Mouse (Mus musculus): ENCODE results near the gene Stra6. TPM values are rescaled to one million over a fixed set of nuclear protein-coding genes. Genes with fewer than 3 reads are reported as not detected.

The Stra6 gene
- total RNA-seq, 2 experiments from 2014 or later: 7.7 to 10.4 TPM

GRCm38 (mm10) chr9:58153095-58153494, 89.5 kb downstream of the Stra6 start:
- intact Hi-C loops (cut with DNase I): no loop called here

GRCm38 (mm10) chr9:58155366-58155765, 91.8 kb downstream of the Stra6 start:
- peak in 1 of 2 experiments; percentile 46 for DNase-seq (ENCODE audit: low spot score in 2 of 2)
- intact Hi-C loops (cut with DNase I): no loop called here

More at GRCm38 (mm10) chr9:58153095-58153494, 89.5 kb downstream of the Stra6 start:
- no peak for DNase-seq (ENCODE audit: low spot score in 2 of 2)

GRCm38 (mm10) chr9:58156819-58157560, 93.4 kb downstream of the Stra6 start:
- no peak for DNase-seq (ENCODE audit: low spot score in 2 of 2)
- intact Hi-C loops (cut with DNase I): no loop called here

GRCm38 (mm10) chr9:58157838-58158237, 94.2 kb downstream of the Stra6 start:
- no peak for DNase-seq (ENCODE audit: low spot score in 2 of 2)
- intact Hi-C loops (cut with DNase I): no loop called here

DNA sequence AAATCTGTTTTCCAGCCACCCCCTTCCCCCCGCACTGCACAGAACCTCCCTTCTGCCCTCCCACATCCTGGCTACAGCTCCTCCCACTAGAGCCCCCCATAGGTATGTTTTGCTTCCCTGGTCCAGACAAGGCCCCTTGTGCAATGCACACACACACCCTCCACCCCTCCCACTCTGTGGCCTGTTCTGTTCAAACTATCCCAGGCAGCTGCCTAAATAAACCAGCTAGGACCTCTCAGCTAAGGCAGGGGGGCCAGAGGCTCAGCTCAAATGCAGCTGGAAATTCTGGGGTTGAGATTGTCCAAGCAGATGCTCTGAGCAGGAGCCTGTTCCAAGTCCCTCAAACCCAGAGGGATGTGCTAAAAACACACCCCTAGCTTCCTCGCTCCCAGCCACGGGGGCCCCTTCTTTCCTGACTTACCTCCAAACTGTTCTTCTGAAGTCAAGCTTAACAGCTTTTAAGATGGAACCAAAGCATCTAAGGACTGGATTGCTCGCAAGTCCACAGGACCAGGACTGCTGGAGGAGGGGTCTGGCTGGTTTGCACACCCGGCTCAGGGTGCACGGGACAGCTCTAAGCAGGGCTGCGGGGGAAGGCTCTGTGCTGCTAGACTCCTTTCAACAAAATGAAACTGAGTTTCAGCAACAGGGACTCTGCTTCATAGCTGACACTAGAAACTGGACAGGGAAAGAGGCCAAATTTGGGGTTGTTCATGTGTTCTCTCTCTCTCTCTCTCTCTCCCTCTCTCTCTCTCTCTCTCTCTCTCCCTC, 95.1 kb downstream of the Stra6 start:
- intact Hi-C loops (cut with DNase I): no loop called here

DNA sequence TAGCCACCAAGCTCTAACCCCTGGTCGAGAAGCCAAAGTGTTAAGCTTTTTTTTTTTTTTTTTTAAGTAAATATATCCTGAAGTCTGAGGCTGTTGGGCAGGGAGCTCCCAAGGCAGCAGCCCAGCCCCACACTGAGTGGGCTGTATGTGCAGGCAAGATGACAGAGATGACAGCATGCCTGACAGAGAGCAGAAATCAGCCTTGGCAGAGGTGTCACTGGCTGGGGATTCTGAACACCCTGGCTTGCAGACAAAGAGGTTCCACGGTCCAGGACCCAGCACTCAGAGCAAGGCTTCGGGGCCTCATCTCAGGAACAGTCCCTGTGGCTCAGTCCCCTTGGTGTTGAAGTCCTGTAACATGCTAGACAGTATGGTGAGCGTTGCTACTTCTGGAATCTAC, 96.3 kb downstream of the Stra6 start:
- intact Hi-C loops (cut with DNase I): no loop called here
- peak; percentile 34 to 60 for DNase-seq (ENCODE audit: low spot score in 2 of 2)

More for the DNA sequence above, 95.1 kb downstream of the Stra6 start:
- peak in 1 of 2 experiments; percentile 29 for DNase-seq (ENCODE audit: low spot score in 2 of 2)

- no peak for DNase-seq (ENCODE audit: low spot score in 2 of 2)
- intact Hi-C loops (cut with DNase I): no loop called here
Measured at GRCm38 (mm10) chr9:58160315-58160714, 96.7 kb downstream of the Stra6 start.

- DNase-seq (ENCODE audit: low spot score in 2 of 2): no peak
- intact Hi-C loops (cut with DNase I): no loop called here
Measured at GRCm38 (mm10) chr9:58162173-58162572, 98.6 kb downstream of the Stra6 start.

DNA sequence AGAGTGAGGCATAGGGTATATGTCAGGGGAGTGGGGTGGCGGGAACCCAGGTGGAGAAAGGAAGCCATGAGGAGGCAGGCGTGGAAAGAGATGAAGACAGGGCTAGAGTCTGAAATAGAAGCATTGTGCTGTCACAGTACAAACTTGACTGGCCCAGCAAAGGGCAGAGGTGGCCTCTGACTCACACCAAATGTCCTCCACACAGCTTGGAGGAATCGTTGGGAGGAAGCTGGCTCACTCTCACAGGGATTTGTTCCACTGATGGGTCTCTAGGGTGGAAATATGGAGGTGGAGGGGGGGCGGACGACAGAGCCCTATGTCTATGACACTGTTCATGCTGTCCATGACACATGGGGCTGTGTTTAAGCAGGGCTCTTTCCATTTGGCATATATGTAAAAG, 99.6 kb downstream of the Stra6 start:
- DNase-seq (ENCODE audit: low spot score in 2 of 2): no peak
- intact Hi-C loops (cut with DNase I): no loop called here

DNA sequence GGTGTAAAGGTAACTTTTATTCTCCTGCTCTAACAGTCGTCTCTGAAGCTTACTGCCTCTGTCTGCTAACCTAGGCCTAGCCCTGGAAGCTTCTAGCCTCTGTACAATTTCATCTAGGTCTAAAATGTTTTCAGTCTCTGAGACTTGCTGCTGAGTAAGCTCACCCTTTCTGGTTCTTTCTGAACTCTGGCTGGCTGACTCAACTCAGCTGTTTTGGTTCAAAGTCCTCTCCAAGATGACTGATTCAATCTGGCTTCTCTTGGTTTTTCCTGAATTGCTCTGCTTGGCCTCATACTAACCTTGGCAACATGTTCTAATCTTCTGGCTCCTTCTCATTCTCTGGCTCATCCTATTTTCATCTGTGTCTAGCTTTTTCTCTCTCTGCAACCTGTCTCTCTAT, 102.2 kb downstream of the Stra6 start:
- intact Hi-C loops (cut with DNase I): no loop called here
- no peak for DNase-seq (ENCODE audit: low spot score in 2 of 2)

DNA sequence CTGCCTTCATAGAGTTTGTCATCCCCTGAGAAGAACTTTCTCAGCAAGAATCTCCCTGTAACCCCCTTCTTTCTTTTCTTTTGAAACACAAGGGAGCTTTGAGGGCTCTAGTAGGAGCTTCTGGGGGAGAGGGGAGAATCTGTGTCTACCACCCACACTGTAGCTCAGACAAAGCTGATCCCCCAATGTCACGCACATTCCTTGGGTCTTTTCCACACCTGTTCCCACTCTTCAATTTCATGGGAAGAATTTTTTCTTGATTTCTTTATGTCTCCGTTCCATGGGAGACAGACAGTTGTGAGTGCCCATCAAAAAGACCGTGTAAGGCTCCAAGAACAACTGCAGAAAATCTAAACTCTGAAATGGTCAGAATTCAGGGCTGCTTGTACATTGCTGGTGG, 105.3 kb downstream of the Stra6 start:
- no peak for DNase-seq (ENCODE audit: low spot score in 2 of 2)
- intact Hi-C loops (cut with DNase I): no loop called here

DNA sequence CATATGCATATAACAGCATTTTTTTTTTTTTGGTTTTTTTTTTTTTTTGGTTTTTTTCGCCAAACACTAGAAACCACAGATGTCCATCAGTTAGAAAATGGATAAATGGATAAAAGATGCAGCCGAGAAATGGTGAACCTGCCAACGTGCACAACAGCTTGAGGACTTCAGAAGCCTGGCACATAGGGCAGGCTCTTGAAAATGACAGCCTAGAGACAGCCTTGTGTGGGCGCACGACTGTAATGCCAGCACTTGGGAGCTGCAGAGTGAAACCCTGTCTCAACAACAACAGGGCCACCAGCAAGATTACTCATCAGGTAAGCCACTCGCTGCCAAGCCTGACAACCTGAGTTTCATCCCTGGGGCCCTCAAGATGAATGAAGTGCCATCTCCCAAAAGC, 105.8 kb downstream of the Stra6 start:
- peak in 1 of 2 experiments; percentile 38 for DNase-seq (ENCODE audit: low spot score in 2 of 2)
- intact Hi-C loops (cut with DNase I): no loop called here

DNA sequence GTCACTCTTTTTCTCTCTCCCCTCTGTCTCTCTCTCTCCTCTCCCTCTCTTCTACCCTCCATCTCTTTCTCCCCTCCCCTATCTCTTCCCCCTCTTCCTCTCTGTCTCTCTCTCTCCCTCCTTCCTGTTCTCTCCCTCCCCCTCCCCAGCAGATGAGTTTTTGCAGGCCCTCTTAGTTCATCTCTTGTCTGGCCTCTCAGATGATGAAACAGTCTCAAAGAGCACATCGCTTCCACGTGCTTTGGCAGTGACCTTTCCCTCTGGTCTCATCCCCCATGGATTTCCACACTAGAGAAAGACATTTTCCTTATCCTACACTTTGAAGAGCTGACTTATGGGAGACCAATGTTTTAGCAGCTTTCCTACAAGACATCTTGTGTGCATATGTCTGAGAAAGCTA, 109.3 kb downstream of the Stra6 start:
- intact Hi-C loops (cut with DNase I): no loop called here
- no peak for DNase-seq (ENCODE audit: low spot score in 2 of 2)

DNA sequence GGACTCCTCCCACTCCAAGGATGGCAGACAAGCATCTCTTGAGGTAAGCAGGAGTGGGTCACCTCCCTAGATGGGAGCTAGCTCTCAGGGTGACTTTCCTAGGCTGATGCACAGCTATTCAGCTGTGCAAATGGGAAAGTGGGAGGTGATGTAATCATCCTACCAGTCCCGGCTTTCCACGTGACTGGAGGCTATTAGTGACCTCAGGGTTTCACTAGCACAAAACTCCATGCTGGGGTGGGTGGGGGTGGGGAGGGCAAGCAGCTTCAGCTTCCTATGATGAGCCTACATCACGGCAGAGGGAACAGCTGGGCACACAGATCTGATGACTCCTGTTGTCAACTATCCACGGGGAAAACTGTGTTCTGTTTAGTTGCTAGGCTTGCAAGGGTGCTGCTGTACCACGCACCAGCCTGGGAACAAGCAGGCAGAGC, 111.2 kb downstream of the Stra6 start:
- intact Hi-C loops (cut with DNase I): loop anchor here (2.0 kb wide), 1 partner anchor 108 kb away; no protein-coding TSS in a partner anchor
- peak; percentile 39 to 78 for DNase-seq (ENCODE audit: low spot score in 2 of 2)

GRCm38 (mm10) chr9:58175745-58176487, 112.3 kb downstream of the Stra6 start:
- DNase-seq (ENCODE audit: low spot score in 2 of 2): peak; percentile 55 to 84
- intact Hi-C loops (cut with DNase I): loop anchor here (2.0 kb wide), 1 partner anchor 109 kb away; no protein-coding TSS in a partner anchor

DNA sequence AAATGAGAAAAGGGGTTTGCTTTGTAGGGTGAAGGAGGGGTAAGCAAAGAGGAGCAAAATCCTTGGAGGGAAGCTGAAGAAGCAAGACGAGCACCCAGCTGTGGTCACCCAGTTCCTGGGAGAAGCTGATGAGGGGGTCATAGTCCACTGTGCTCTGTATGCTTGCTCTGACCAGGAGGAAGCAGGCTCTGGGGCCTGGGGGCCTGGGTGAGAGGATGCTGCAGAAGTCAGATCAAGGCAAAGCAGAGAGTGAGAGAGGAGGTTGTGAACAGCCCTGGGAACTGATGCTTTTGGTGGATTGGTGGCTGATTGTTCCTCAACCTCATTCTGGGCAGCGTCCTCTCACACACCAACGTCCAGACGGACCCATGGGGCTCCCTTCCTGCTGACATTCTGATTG, 113.6 kb downstream of the Stra6 start:
- DNase-seq (ENCODE audit: low spot score in 2 of 2): no peak
- intact Hi-C loops (cut with DNase I): no loop called here

DNA sequence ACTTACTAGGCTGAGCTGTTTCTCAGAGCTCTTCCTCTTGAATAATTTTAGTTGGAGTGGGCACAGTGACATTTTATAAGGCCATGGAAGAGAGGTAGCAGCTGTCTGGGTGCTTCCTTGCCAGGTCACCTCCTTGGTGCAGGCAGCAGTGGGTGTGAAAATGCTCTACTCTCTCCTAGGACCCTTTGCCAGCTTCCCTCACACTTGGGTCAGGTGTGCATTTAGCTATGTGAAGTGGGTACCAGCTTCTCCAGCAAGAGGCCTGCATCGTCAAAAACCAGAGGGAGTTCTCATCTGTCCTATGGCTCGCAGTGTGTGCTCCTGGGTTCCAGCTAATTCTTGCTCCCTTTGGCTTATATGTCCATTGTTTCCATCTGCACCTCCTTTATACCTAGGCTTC, 115.8 kb downstream of the Stra6 start:
- no peak for DNase-seq (ENCODE audit: low spot score in 2 of 2)
- intact Hi-C loops (cut with DNase I): no loop called here

DNA sequence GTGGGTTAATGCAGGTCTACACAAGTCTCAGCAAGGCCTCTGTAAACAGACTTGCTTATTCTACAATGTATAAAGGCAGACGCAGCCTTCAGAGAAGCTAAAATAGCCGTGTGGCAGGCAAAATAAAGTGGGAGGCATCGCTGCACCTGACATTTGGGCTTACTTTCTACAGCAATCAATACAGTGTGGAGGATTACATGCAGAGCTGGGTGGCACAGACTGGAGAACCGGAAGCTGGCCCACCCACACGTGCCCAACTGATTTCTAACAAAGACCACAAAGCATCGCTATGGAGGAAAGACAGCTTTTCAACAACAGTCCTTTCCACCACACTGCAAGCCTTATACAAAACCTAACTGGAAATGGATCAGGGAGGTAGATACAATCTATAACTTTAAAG, 120.9 kb downstream of the Stra6 start:
- intact Hi-C loops (cut with DNase I): no loop called here
- peak in 1 of 2 experiments; percentile 29 for DNase-seq (ENCODE audit: low spot score in 2 of 2)

DNA sequence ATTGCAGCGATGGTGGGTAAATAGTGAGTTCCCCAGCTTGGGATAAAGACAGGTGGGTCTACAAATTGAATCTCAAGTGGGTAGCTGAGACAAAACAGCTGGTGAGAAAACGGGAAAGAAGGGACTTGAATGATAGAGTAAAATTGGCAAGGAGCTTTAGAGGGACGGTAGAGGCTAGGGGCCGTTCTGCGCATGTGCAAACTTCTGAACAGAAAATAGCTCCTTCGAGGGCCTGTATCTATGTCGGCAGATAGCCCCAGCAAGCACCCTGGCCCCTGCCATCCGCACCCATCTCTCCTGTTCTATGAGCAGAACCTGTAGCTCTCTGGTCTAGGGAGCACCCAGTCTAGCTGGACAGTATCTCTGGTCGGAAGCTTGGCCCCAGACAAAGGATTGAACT, 130.6 kb downstream of the Stra6 start:
- DNase-seq (ENCODE audit: low spot score in 2 of 2): no peak
- intact Hi-C loops (cut with DNase I): no loop called here

GRCm38 (mm10) chr9:58195671-58196070, 132.1 kb downstream of the Stra6 start:
- DNase-seq (ENCODE audit: low spot score in 2 of 2): peak in 1 of 2 experiments; percentile 43
- intact Hi-C loops (cut with DNase I): no loop called here
